Mouse (Mus musculus) liver, postnatal 0 days (tissue): ENCODE data around the gene Gm867.

Experiments
- CTCF ChIP-seq: sonication (generic); IDR thresholded peaks from 2 replicates; pipeline ENCODE4 v1.5.1; 2016; ENCODE audit warnings: antibody characterized with exemption, low read depth
- EP300 ChIP-seq: IDR thresholded peaks from 2 replicates; pipeline ENCODE4 v1.6.1; 2016; ENCODE audit warnings: antibody characterized with exemption, low read depth, mild to moderate bottlenecking

DNA sequence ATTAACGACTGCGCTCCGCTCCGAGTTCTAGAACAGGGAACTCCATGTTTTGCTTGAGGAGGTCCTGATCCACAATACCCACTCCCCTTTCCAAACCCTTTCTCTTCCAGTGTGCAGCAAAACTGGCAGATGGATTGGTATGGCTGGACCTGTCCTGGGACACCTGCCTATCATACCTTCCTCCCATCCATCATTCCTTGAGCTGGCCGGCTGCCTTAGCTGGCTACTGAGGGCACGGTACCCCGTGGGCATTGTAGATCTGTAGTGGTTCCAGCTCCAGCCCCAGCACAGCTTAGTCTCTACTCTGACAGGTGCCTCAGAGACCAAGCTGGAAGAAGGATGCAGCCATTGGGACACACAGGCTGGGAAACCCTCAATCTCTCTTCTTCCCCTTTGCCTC, 9.2 kb downstream of the Gm867 start:
- TF ChIP-seq CTCF (no peak), EP300 (no peak)
